Mouse (Mus musculus) frontal cortex, adult (tissue): Measurements from ENCODE around the gene Anp32a.

Source experiments
- ATAC-seq: cut with Nextera tagmentation; 2 replicates; pipeline ENCODE4 v1.9.2; 2017; ENCODE audit warnings: mild to moderate bottlenecking, moderate library complexity, mixed read lengths; ENCODE audit not compliant: low TSS enrichment

Gene Anp32a

DNA sequence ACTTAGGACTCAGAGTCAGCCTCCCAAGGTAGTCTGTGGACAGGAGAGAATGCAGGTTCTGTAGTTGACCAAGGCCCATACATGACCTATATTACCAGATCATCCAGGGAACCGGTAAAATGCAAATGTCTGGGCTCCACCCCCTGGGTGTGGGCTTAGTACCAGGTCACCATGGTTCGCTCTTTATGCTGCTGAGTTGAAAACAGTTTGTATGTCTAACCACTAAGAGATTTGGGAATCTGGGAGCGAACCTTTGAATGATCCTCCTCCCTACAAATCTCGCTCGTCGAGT lies 5.2 kb downstream of the Anp32a start:
- no peak for ATAC-seq

DNA sequence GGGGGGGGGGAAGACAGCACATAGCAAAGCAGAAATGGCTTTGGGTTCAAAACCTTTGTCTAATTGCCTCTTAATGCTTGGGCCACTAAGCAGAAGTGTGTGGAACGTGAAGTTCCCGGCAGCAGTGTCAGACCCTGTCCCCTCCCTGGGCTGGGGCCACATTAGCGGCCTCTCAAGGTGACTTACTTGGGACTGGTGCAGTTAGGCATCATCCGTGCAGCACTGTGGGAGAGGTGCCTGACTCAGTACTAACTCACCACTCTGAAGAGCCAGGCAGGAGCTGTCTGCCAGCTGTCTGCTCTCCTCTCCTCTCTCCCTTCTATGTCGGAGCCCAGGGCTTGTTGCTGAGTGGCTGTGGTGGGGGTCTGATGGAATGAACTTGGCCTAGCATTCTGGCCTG lies 6.1 kb downstream of the Anp32a start:
- no peak for ATAC-seq

DNA sequence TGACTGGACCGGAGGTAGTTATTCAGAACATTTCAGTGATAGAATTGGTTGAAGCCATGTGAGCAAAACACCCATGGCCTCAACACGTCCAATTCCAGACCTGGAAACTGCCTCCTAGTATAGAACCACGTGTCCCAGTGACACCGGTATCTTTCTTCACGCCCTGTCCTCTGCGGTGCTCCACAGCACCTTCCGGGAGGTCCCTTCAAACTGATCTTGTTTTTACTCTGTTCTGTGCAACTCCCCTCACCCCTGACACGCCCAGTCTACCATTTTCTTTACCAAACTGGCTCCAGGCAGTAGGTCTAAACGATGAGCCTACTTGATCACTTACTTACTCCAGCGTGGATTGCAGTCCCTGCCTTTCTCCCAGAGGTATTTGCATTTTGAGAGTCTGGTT lies 7.0 kb downstream of the Anp32a start:
- ATAC-seq = no peak

DNA sequence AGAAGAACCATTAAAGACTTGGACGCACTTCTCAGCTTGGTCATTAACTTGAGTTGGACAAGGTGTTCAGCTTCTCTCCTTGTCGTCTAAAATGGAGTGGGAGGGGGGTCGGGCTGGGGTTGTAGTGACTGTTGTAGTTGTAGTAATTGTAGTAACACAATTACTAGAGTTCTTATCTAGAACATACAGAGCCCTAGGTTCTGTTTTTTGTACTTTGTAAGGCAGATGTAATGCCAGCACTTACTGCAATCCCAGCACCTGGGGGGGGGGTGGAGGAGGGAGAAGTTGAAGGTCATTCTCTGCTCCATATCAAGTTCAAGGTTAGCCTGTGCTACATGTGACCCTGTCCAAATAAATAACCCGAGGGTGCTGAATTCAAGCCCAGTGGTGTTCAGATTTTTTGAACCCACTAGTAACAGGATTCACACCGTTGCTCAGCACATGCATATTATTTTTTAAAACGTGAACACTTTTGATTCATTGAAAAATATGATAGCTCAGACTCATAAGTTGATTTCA lies 7.4 kb downstream of the Anp32a start:
- no peak for ATAC-seq

DNA sequence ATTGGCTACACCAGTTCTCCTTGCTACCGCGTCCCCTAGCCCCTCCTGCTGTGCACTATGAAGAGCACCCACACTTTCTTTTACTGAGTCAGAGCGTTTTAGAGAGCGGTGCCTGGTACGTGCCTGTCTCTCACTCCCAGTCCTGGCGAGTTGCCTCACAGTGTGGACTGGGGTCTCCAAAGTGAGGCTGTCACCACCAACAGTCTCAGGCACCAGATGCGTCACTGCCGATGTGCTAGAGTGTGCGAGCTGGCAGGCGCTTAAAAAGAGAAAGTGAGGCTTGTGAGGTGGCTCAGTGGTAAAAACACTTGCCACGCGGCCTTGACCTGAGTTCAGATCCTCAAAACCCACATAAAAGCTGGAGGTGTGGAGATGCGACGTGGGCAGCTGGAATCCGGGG lies 8.2 kb downstream of the Anp32a start:
- ATAC-seq = peak; percentile 15; the same call in 1 of the 2 replicates

DNA sequence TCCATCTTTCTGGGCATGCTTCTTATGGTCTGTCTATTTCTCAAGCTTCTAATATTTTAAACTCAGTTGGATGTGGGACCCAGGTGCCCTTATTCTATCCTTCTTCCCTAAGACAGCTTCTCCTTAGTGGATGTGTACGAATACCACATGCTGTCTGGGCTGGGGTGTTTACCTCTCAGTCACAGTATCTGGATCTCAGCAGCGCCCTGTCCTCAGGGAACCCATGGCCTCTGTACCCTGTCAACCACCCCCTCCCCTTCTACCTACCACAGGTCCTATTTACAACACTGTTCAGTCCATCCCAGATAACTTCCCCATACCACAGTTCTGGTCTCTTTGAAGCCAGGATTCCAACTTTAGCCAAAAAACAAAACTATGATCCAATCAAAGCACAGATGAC lies 9.6 kb downstream of the Anp32a start:
- no peak for ATAC-seq

DNA sequence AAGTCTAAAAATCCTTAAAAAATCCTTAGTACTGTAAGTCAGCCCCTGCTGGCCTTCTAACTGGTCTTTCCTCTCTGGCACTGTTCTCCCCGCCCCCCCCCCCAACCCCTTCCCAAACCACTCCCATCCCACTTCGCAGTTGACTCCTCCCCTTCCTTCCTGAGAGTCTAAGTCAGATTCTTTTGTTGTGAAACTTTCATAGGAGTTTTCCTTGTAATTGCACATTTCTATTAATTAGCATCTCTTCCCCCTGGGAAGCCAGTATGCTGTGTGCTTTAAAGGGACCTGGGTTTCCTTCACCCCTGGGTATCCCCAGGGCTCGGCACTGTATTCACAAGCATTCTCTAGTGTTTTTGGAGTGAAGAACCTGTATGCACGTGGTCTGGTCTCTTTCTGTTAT lies 10.1 kb downstream of the Anp32a start:
- no peak for ATAC-seq

DNA sequence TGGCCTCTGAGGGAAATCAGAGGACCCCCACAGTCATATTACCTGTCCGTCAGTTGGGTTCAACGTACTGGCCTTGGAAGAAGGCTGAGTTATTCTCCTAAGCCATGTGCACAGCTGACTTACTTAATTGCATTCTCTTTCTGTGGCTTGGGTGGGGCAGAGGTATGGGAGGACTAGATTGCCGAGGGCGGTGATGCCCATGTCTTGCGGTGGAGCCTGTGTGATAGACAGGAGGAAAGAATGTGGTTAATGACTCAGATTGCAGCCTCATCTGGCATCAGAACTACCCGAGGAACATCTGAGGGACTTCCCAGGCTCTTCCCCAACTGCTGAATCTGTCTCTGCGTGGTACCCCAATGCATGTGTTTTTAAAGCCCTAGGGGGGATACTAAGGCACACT lies 12.7 kb downstream of the Anp32a start:
- no peak for ATAC-seq

DNA sequence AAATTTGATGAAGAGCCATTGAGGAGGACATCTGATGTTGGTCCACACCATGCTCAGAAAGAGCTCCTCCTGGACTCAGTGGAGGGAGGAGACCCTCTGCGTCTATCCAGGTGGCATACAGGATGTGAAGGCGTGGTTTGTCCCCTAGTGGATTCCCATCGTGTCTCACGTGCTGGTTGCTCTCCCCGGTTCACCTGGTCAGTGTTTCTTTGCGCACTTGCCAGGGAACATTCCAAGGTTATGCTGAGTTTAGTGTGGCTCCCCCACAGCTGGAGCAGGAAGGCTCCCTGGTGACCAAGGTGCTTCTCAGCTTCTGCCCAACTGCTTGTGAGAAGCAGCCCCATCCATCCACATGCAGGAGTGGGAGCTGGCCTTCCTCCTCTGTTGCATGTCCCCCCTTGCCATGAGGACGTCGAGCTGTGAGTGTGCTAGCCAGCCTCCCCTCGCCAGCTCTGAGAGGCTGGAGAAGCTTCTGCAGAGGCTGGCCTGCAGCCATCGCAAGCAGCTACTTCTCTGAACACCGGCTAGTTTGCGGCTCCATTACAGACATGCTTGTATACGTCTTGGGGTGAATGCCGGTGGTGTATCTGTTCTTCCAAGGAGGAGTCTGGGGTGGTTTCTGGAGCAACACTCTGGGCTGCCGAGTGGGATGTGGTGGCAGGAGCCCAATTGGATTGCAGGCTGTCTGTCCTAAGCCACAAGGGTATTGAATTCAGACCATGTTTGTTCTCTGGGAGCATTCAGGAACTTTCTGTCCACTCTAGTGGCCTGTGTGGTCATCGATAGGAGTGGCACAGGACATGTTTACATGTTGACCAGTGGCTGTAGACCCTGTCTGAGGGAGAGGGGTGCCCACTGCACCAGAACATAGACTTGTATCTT lies 14.0 kb downstream of the Anp32a start:
- ATAC-seq = peak; percentile 25; the same call in 1 of the 2 replicates

DNA sequence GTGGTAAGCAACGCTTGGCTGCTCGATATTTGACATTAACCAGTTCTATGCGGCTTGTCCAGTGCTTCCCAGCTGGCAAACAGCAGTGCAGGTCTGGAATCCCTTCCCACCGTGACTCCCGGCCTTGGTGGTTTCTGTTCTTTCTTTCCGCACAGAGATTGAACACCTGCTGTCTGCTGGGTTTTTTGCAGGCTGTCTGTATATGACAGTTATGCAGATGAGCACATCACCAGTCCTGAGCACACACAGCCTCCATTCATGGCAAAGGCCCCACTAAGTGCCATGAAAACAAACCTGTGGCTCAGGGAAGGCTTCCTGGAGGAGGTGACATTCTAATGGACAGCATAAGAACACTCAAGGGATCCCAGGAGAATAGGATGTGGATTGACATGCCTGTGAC lies 14.7 kb downstream of the Anp32a start:
- ATAC-seq = no peak

DNA sequence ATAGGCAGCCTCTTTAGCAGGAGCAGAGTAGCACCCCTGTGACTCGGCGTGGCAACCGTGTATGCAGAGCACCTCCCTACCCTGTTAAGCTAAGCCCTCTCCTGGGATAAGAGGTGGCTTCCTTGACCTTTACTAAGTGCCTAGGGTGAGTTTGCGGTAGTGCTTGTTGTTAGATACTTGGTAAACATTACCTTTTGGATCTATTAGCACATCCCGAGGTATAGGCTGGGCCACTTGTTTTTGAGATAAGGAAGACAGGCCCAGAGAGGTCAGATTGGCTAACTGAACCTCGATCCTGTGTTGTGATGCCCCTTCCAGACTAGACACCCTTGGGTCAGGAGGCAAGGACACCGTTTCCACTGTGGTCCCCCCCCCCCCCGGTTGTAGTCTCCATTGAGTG lies 16.5 kb downstream of the Anp32a start:
- no peak for ATAC-seq

DNA sequence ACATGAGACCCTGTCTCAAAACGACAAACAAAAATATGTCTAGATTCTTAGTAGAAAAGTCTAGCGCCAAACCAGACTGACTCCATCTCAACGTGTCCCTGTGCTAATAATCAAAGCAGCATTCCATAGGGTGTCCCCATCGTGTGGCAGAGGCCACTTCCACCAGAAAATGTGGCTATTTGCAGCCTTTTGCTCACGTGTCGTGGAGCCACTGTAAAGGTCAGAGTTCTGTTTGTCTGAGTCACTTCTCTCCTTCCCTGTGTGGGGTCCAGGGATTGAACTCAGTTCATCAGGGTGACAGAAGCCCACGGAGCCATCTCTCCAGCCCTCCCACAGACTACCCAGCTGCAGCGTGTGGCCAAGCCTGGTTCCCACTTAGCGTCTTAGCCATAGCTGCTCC lies 17.8 kb downstream of the Anp32a start:
- ATAC-seq = no peak

DNA sequence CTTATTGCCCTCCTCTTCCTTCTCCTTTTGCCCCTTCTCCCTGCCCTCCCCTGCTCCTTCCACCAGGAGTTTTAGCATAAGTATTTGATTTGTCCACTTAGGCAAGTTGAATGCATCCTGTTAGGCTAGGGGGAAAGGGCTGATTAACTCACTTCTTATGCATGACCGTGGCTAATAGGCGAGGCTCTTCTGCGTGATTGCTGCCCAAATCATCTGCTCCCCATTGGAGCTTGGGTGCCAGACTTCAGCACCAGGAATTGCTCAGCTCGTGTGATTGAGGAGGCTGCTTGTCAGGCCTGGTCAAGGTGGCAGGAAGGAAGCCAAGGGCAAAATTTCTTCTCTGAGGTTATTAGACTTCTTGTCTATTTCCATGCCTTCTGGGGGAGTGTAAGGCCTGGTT lies 19.8 kb downstream of the Anp32a start:
- ATAC-seq = no peak

DNA sequence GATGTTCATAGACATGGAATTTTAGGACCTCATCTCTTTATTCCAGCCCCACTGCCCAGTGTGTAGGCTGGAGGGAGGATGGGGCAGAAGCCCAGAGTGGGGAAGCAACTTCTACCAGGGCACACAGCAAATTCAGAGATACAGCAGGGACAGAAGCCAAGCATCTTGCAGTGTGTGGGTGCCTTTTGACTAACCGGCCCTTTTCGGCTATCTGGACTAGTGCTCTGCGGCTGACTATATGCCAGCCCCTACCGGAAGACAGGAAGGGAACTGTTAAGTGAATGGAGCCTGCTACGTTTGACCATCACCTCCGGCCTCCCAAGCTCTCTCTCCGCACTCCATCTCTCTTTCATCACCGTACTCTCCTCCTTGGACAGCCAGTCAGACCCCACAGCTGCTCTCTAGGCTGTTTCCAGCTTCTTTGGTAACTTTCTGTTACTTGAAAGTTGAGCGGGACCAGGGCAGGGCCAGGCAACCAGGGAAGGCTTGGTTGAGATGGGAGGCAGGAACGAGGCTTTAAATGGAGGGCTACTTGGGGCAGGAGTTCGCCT lies 21.8 kb downstream of the Anp32a start:
- ATAC-seq = no peak

DNA sequence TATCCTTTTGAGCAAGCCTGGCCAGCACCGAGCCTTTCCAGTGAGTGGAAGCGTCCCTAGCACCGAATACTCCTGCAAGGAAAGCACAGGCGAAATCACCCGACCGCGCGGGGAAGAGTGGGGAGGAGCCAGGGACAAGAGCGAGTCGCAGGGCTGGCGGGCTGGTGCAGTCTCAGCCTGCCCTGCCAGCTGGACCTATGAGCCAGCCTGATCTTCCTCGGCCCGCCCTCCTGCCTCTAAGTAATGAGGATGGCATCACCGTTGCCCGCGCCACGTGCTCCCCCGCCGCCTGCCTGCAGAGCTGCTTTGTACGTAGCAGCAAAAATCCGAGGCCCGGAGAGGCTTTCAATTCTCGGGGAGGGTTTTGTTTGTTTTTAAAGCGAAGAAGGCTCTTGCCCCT lies 22.5 kb downstream of the Anp32a start:
- ATAC-seq = peak; percentile 92

DNA sequence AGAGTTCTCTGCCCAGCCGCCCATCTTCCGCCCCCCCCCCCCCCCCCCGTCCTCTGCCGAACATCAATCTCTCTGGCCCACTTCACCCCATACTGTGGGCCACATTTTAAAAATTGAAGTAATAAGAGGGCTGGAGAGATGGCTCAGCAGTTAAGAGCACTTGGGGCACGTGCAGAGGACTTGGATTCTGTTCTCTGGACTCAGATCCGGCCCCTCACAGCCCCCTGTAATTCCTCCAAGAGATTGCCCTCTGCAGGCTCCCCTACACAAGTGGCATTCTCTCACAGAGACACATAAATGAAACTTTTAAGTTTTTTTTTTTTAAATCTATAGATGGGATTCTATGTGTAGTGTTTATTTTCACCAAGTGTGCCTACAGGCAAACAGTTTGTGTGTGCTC lies 23.1 kb downstream of the Anp32a start:
- ATAC-seq = no peak

DNA sequence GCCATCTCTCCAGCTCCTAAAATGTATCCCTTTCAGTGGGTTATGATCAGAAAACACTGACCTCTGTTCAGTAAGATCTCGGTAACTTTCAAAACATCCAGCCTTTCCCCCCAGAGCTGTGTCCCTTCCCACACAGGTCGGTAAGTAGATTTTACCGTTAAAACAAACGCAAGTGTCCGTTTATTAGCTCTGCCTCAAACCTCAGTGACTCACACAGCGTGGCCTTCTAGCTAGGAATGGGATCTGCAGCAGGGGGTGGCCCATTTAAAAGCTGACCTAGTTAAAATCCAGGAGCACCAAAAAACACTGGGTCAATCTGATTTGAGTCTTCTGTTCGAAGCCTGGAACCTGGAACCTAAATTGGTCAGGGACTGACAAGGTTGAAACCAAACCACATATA lies 23.7 kb downstream of the Anp32a start:
- ATAC-seq = no peak

DNA sequence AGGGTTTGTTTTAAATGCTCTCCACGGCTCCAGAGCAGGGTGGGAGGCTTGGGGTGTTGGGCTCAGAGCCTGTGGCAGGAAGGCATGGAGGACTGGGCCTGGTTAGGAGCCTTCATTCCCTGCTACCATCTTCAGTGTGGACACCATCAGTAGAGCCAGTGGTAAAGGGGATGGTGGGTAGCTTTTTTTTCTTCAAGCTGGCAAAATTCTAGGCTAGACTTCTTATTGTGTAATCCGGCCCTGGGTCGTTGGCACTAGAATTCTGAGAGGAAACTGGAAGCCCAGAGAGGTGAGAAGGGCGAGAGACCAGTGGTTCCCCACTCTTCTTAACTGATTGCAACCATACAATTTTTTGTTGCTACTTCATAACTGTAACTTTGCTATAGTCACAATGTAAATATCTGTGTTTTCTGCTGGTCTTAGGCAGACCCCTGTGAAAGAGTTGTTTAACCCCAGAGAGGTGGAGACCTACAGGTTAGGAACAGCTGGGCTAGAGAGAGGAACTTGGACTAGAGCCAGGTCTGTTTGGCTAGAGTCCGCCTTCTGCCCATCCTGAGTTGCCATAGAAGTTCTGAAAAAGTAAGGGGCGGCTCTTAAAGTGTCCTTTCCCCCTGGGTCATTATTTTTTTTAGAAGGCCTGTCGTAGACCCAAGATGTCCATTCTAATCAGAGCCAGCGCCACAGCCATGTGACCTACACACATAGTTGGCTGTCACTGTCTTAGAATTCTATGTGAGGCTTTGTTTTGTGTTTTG lies 24.4 kb downstream of the Anp32a start:
- no peak for ATAC-seq

DNA sequence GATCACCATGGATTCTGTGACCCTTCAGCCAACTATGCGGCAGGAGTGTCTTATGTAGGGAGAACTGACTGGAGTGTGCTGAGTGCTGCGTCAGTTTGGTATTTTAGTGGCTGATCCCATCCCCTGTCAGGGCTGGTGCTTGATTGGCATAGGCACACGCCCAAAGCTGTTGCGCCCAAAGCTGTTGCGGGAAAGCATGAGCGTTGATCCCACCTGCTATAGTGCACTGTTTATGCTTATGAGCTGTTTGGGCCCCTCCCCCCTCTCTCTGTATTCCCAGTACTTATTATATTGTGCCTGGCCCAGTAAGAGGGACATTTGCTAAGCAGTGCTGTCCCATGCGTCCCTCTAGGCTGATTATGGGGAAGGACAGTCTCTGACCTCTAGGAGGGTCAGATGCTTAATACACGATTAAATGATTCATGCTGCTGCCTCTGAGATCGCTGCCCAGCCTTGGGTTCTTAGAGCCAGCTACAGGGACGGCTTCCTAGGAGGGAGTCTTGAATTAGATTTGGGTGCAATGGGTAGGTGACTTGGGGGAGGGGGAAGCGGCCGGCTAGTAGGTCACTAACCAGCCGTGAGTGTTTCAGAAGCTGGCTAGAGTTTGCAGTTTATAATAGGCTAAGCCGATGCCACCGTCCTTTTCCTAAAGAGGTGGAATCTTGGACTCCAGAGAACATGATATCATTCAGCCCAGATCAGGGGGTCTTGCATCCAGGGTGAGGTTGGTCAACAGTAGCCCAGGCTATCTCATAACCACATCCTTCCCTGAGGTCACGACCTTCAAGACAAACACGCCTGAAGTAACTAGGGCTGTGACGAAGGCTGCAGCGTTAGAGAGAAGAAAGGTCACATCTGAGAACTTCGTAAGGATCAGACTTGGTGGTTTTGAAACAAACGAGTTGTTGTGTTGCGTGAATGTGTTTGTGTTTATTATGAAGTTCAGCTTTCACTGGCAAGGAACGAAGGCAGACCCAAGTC lies 25.7 kb downstream of the Anp32a start:
- ATAC-seq = no peak

DNA sequence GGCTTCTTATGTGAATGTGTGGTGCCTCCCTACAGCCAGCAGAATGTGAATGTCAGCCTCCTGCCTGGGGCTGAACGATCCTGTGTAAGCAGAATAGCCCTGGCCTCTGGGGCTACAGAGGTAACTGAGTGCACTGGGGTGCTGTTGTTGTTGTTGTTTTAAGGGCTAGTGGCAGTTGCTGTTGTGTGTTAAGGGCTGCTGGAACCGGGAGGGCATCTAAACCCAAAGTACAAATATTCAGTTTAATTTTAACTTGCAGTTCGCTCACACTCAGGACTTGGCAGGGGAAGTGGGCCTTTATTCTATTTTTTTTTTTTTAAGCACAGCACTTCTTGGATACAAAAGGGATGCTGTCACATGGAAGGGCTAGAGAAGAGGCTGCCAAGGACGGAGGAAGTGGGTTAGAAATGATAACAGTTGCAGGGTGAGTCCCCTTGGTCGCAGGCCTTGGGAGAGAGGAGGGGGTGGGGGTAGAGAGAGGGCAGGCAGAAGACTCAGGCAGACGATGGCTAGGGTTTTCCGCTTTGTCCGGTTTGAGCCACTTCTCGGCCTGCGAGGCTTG lies 26.5 kb downstream of the Anp32a start:
- ATAC-seq = no peak

DNA sequence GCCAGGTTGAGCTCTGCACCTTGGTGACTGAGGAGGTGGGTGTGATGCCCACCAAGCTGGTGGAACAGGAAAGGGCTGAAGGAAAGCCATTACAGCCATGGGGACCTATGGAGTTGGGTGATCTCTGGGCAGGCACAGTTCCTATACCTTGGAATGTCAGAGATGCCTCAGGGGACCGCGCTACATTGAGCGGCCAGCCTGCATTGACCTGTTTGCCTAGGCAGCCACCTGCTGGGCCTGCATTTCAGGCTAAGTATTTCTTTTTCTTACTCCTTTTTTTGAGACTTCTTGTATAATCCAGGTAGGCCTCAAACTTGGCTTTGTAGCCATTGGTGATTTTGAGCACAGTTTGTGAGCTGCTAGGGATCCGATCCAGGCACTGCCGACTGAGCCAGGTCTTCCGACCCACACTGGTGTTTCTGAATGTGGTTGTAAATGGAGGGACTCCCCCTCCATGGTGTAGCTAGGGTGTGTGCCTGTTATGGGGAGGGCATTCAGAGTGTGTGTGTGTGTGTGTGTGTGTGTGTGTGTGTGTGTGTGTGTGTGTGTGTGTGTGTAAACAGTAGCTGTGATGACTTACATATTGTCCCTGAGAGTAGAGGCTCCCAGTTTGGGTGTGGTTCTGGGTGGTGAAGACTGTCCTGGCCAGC lies 27.3 kb downstream of the Anp32a start:
- ATAC-seq = no peak
